ENCODE assay signal across 8 mouse cellular contexts in the genomic region with DNA sequence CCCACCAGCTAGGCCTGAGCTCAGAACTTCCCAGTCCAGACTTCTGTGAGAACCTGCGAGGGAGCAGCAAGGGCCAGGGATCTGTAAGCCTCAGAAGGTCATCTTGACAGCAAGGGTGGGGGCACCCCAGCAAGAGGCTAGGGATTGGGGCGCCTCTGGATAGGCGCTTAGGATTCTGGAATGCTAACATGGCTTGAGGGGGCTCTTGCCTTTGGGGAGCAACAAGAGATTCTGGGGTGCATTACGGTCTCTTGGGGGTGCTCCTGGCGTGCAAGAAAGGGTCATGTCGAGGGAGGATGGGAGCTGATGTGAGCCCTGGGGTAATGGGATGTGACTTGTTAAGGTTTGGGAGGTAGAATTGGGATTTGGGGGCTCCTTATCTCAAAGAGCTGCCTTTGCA. TPM values are rescaled to one million over a fixed set of nuclear protein-coding genes. Genes with fewer than 3 reads are reported as not detected.
DNase-seq lines count a peak whose midpoint lies in the region; ATAC-seq and TF ChIP-seq lines count a peak whose summit lies in the region.

No protein-coding gene starts in this region.

- peak overlapping the region; percentile 31; the same call in 1 of the 2 replicates for H3K27ac ChIP-seq in thymus, adult 2 months (ENCODE audit: control insufficient read depth, insufficient read depth, low read length)
- H3K27ac ChIP-seq in liver, embryonic 13.5 days = no peak overlapping the region

- WGBS in thymus, adult 2 months = 85% methylated on average over 6 of the region's 6 CpGs
- 53% methylated on average over 6 of the region's 6 CpGs for WGBS in liver, embryonic 13.5 days (ENCODE audit: insufficient replicate concordance)

- H3K27me3 ChIP-seq in thymus, adult 2 months (ENCODE audit: control insufficient read depth, insufficient read depth, low read length) = no peaks in the 10 kb centered on the region
- peaks cover 45% of the 10 kb centered on the region for H3K27me3 ChIP-seq in liver, embryonic 13.5 days

- peak; percentile 47 for DNase-seq in cerebellum, postnatal 14 days
- DNase-seq in cerebellum, adult 8-10 months = no peak
- DNase-seq in thymus, adult 2 months = no peak
- DNase-seq in thymus, postnatal 0 days (ENCODE audit: low spot score) = no peak
- DNase-seq in liver, embryonic 13.5 days = no peak
- DNase-seq in frontal cortex, adult 2 months (ENCODE audit: extremely low spot score in 1 of 2, low spot score in 1 of 2) = no peak
- DNase-seq in urinary bladder, postnatal 4 days (ENCODE audit: low spot score in 2 of 2) = no peak

- ATAC-seq in liver, embryonic 13.5 days (ENCODE audit: low read depth) = no peak
- no peak for ATAC-seq in megakaryocyte-erythroid progenitor cell, adult 5-6 weeks (replicated peaks; ENCODE audit: low FRiP score, low TSS enrichment, poor library complexity, severe bottlenecking)

- H3K9me3 ChIP-seq in liver, embryonic 13.5 days (replicated peaks) = peaks cover 7% of the 10 kb centered on the region; the same call in 1 of the 2 replicates

- H3K4me3 ChIP-seq in thymus, adult 2 months (ENCODE audit: control insufficient read depth, insufficient read depth, low read length) = no peak overlapping the region
- peak overlapping the region; percentile 59; the same call in 1 of the 2 replicates for H3K4me3 ChIP-seq in liver, embryonic 13.5 days (replicated peaks)

- H3K36me3 ChIP-seq in thymus, adult 2 months (ENCODE audit: control insufficient read depth, insufficient read depth, low read length) = no peaks in the 10 kb centered on the region
- H3K36me3 ChIP-seq in liver, embryonic 13.5 days = no peaks in the 10 kb centered on the region

- H3K4me2 ChIP-seq in liver, embryonic 13.5 days = peak overlapping the region; percentile 81

- no peak overlapping the region for H3K9ac ChIP-seq in liver, embryonic 13.5 days

- TF ChIP-seq POLR2A in thymus, adult 2 months (IDR thresholded peaks at IDR 0.05; ENCODE audit: control insufficient read depth, extremely low read depth, insufficient read depth, low read length, poor library complexity) = no peak

- TF ChIP-seq CTCF in thymus, adult 2 months (IDR thresholded peaks at IDR 0.05; ENCODE audit: borderline replicate concordance, control insufficient read depth, extremely low read depth, insufficient read depth, low read length, poor library complexity) = no peak

- H3K4me1 ChIP-seq in thymus, adult 2 months (replicated peaks; ENCODE audit: control insufficient read depth, insufficient read depth, low read length) = peaks cover 36% of the 10 kb centered on the region
- peaks cover 26% of the 10 kb centered on the region for H3K4me1 ChIP-seq in liver, embryonic 13.5 days (replicated peaks)

RNA-seq across cellular contexts. Expression of a gene that starts 0.3 kb away (rescaled TPM):
- polyA plus RNA-seq in thymus, adult 2 months (2012; rRNA removed) = 174 and 176 TPM in 2 replicates
- polyA plus RNA-seq in thymus, postnatal 0 days (2015; fragmentation: Nextera tagmentation; extraction: Ambion mirVana) = 32.4 and 33.8 TPM in 2 replicates
- 2.3 and 2.5 TPM in 2 replicates for polyA plus RNA-seq in liver, embryonic 13.5 days (2015; fragmentation: Nextera tagmentation; extraction: Ambion mirVana)
- polyA plus RNA-seq in frontal cortex, adult 2 months (2012; rRNA removed) = 183 and 191 TPM in 2 replicates
- total RNA-seq in megakaryocyte-erythroid progenitor cell, adult 5-6 weeks (2014; fragmentation: Nextera tagmentation) = 3.0 and 6.3 TPM in 2 replicates
- total RNA-seq in megakaryocyte-erythroid progenitor cell, adult 5-6 weeks (2017) = 0.95 and 3.1 TPM in 2 replicates

RNA-seq across cellular contexts. Expression of a gene that starts 2.5 kb away (rescaled TPM):
- polyA plus RNA-seq in thymus, adult 2 months (2012; rRNA removed) = 0.05 and 0.06 TPM in 2 replicates
- polyA plus RNA-seq in thymus, postnatal 0 days (2015; fragmentation: Nextera tagmentation; extraction: Ambion mirVana) = 1.1 and 1.3 TPM in 2 replicates
- 0.13 and 0.14 TPM in 2 replicates for polyA plus RNA-seq in liver, embryonic 13.5 days (2015; fragmentation: Nextera tagmentation; extraction: Ambion mirVana)
- 0.06 TPM in 1 of 2 replicates, not detected in the other for polyA plus RNA-seq in frontal cortex, adult 2 months (2012; rRNA removed)
- total RNA-seq in megakaryocyte-erythroid progenitor cell, adult 5-6 weeks (2014; fragmentation: Nextera tagmentation) = not detected in 2 replicates
- not detected in 2 replicates for total RNA-seq in megakaryocyte-erythroid progenitor cell, adult 5-6 weeks (2017)

RNA-seq across cellular contexts. Expression of a gene that starts 10.3 kb away (rescaled TPM):
- 15.5 and 17.2 TPM in 2 replicates for polyA plus RNA-seq in thymus, adult 2 months (2012; rRNA removed)
- polyA plus RNA-seq in thymus, postnatal 0 days (2015; fragmentation: Nextera tagmentation; extraction: Ambion mirVana) = 13.0 and 13.1 TPM in 2 replicates
- polyA plus RNA-seq in liver, embryonic 13.5 days (2015; fragmentation: Nextera tagmentation; extraction: Ambion mirVana) = 0.53 and 0.66 TPM in 2 replicates
- polyA plus RNA-seq in frontal cortex, adult 2 months (2012; rRNA removed) = 0.13 and 0.14 TPM in 2 replicates
- total RNA-seq in megakaryocyte-erythroid progenitor cell, adult 5-6 weeks (2014; fragmentation: Nextera tagmentation) = not detected in 2 replicates
- not detected in 2 replicates for total RNA-seq in megakaryocyte-erythroid progenitor cell, adult 5-6 weeks (2017)

RNA-seq across cellular contexts. Expression of a gene that starts 23.0 kb away (rescaled TPM):
- 280 and 369 TPM in 2 replicates for polyA plus RNA-seq in thymus, adult 2 months (2012; rRNA removed)
- polyA plus RNA-seq in thymus, postnatal 0 days (2015; fragmentation: Nextera tagmentation; extraction: Ambion mirVana) = 340 and 346 TPM in 2 replicates
- polyA plus RNA-seq in liver, embryonic 13.5 days (2015; fragmentation: Nextera tagmentation; extraction: Ambion mirVana) = 104 and 110 TPM in 2 replicates
- 45.6 and 51.6 TPM in 2 replicates for polyA plus RNA-seq in frontal cortex, adult 2 months (2012; rRNA removed)
- total RNA-seq in megakaryocyte-erythroid progenitor cell, adult 5-6 weeks (2014; fragmentation: Nextera tagmentation) = 104 and 132 TPM in 2 replicates
- 76.2 and 80.7 TPM in 2 replicates for total RNA-seq in megakaryocyte-erythroid progenitor cell, adult 5-6 weeks (2017)

RNA-seq across cellular contexts. Expression of a gene that starts 26.2 kb away (rescaled TPM):
- polyA plus RNA-seq in thymus, adult 2 months (2012; rRNA removed) = 166 and 182 TPM in 2 replicates
- 98.3 and 101 TPM in 2 replicates for polyA plus RNA-seq in thymus, postnatal 0 days (2015; fragmentation: Nextera tagmentation; extraction: Ambion mirVana)
- polyA plus RNA-seq in liver, embryonic 13.5 days (2015; fragmentation: Nextera tagmentation; extraction: Ambion mirVana) = 30.4 and 33.9 TPM in 2 replicates
- 81.2 and 87.6 TPM in 2 replicates for polyA plus RNA-seq in frontal cortex, adult 2 months (2012; rRNA removed)
- total RNA-seq in megakaryocyte-erythroid progenitor cell, adult 5-6 weeks (2014; fragmentation: Nextera tagmentation) = 19.9 and 24.4 TPM in 2 replicates
- 23.9 and 31.7 TPM in 2 replicates for total RNA-seq in megakaryocyte-erythroid progenitor cell, adult 5-6 weeks (2017)

Comparison
In these comparisons a context has a peak if more than half of its experiments do, and no peak if none do; other contexts are left out.
1. DNase-seq: peak in cerebellum, postnatal 14 days (2 of 2); none in cerebellum, adult 8-10 months (single experiment), thymus, adult 2 months (single experiment), thymus, postnatal 0 days (single experiment), liver, embryonic 13.5 days (single experiment), frontal cortex, adult 2 months (0 of 2) and urinary bladder, postnatal 4 days (0 of 2).